Mouse (Mus musculus) liver, embryonic 14.5 days (tissue): Measurements from ENCODE around the gene Tspan31.

ENCODE experiments used
- CTCF ChIP-seq: IDR thresholded peaks from 2 replicates; pipeline ENCODE4 v1.5.1; 2016; ENCODE audit warnings: antibody characterized with exemption, low read depth, control low read depth
- EP300 ChIP-seq: IDR thresholded peaks from 2 replicates; pipeline ENCODE4 v1.6.1; 2016; ENCODE audit warnings: antibody characterized with exemption, low read depth

DNA sequence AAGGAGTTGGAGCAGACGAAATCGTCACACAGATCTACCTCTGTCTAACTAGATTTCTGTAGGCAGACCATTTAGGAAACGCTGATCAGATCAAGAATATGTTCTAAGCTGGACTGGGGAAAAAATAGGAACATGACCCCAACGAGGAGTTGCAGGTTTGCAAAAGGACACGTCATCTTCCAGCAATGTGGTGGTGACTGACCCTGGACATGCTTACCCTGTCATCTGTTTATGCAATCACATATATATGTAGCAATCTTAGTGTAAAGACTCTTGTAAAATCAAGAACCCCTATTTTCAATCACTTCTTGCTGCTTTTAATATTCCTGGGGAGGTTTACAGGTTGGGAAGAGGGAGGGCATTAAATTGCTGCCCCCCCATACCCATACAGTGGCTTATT lies 7.6 kb downstream of the Tspan31 start:
- TF ChIP-seq CTCF (no peak), EP300 (no peak)
